Mouse (Mus musculus) spleen, postnatal 14 days (tissue): ENCODE data around the gene Gjd2.

Experiments
- DNase-seq, 2 experiments: peaks; one replicate each; pipeline ENCODE4 v3.0.0; 2021 to 2022; ENCODE audit warnings: low spot score in 2 of 2

Gene Gjd2

DNA sequence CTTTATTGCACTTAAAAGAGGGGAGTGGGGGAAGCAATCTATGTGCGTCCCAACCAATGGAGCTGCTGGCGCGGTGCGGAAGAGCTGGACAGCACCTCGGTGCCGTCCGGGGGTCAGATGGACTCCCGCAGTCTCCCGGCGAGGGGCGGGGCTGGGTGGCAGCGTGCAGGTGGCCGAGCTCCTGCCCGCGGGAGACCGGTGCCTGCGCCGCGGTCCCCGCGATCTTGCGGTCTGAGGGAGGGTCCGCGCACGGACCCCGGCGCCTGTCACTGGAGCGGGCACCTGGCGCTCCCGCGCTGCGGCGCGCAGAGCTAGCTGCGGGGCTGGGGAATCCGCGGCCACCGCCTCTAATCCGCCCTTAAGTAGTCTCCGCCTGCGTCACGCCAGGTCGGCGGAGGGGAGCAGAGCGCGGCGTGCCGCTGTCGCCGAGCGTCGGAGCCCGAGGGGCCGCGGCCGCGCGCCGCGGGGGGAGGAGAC, at the start of gene Gjd2:
Gene Gjd2, minus strand, starts transcription at position 325 of the 477 bp plus-strand sequence.
- no peak for DNase-seq

DNA sequence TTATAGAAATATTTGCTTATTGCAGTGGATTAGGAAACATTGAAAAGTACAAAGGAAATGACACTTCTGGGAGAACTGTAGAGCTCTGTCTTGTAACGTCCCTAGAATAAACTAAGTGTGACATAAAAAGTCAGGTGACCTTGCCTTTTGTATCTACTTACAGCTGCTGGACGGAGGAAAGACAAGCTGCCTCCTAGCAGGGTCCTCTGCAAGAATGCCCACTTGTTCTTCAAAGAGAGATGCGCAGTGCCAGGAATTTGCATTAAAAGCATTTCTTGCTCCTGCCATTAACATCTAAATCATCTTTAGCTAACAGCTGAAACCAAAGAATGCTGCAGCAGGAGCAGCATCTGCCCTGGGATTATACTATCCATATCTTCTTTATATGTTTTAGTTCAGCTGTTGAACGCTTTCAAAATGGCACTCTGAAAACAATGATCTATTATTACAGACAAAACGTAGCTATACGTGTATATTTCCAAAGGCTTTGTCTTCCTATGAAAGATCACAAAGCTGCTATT, 46.7 kb upstream of the Gjd2 start:
- DNase-seq: no peak

- DNase-seq: no peak
Measured at GRCm38 (mm10) chr2:114059608-114060007, 46.2 kb upstream of the Gjd2 start.

DNA sequence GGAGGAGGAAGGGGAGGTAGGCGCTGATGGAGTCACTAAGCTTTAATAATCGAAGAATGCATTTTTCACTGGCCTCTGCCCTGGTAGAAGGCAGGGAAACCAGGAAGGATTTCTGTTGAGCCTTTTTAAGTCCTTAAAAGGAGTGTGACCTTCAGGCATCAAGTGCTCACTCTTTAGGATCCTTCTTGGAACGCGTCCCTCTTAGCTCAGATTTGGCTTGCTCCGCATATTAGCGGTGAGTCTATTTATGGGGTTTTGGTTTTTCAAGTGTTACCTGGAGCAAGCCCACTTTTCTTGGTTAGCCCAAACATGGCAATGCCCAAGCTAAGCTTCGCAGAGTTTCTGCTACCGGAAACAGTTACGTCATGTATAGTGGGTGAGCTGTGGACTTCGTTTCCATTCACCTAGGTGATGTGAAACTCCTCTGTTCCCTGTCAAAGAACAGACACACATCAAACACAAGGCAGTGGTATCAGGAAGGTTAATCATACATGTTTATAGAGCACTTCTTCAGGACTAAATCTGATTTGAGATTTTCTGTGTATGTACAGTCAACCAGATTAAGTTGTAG, 44.9 kb upstream of the Gjd2 start:
- no peak for DNase-seq

DNA sequence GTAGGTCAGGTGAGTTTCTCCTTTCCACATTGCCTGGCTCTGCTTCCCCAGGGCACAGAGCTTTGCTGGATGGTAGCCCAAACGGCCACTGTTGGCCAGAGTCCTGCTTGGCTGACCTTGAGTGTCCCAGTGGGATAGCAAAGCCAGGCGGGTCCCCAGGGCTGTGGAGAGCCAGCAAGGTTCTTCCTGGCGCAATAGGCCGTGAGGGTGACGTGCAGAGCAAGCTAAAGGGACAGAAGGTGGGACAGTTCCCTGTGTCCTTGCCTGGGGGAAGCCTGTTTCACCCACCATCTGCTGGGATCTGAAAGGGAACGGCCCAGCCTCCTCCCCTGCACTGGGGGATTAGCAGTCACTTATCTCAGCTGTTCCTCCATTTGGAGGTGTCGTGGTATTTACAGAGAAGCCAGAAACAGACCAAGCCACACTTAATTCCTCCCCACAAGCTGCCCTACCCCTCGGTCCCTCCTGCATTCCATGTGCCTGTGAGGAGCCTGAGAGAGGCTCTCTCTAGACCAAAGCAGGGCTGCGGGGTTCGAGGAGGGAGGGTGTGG, 44.0 kb upstream of the Gjd2 start:
- no peak for DNase-seq

DNA sequence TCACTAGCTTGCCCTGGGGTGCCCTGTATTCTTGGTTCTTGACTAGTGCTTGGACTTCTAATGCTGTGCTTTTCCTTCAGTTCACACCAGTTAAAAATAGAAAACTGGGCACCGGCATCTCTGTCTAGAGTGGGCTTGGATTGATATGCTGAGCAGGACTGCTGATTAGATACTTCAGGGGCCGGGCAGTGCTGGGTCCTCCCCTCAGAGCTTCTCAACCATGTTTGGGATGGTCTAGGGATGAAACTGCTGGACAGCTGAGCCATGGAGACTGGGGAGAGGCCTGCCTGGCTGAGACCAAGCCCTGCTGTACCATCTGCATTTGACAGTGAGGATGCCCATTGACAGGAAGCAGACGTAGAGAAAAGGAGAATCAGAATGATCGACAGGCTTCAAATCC, 40.7 kb upstream of the Gjd2 start:
- DNase-seq: no peak

- no peak for DNase-seq
Measured at GRCm38 (mm10) chr2:114052696-114053598, 39.5 kb upstream of the Gjd2 start, which contains the start of gene Actc1. Gene Actc1, minus strand, starts transcription at chr2:114053548.

- DNase-seq: no peak
Measured at GRCm38 (mm10) chr2:114051871-114052241, 38.4 kb upstream of the Gjd2 start.

GRCm38 (mm10) chr2:114051111-114051870, 37.9 kb upstream of the Gjd2 start:
- no peak for DNase-seq

DNA sequence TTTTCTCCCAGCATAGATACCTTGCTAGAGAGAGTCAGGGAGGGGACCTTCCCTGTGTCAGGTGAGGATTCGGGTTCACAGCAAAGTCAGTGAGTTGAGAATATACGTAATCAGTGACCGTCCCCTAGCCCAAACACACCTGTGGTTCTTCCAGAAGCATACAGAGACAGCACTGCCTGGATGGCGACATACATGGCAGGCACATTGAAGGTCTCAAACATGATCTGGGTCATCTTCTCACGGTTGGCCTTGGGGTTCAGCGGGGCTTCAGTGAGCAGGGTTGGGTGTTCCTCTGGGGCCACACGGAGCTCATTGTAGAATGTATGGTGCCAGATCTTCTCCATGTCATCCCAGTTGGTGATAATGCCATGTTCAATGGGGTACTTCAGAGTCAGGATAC, 36.7 kb upstream of the Gjd2 start:
- no peak for DNase-seq

- no peak for DNase-seq
Measured at GRCm38 (mm10) chr2:114049372-114049771, 36.0 kb upstream of the Gjd2 start.

DNA sequence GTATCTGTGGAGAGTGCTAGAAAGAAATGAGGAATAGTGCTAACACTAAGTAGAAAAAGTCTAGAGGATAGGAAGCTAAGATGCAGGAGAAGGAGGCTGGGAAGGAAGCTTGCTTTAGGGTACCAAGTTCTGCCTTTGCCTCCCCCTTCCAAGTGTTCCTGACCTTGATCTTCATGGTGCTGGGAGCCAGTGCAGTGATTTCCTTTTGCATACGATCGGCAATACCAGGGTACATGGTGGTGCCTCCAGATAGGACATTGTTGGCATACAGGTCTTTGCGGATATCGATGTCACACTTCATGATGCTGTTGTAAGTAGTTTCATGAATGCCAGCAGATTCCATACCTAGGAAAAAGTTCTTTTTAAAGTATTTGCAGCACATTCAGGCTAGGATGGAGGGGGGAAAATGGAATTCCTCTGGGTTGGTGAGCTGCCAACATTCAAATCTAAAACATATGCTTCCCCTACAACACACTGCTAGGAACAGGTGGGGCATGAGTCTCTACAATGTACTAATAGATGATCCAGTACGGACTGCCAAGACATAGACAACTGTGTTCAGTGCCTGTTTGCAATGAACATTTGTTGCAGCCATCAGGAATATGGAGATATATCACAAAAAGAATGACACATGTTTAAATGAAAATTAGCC, 34.7 kb upstream of the Gjd2 start:
- DNase-seq: no peak

- DNase-seq: no peak
Measured at GRCm38 (mm10) chr2:114046151-114046664, 32.8 kb upstream of the Gjd2 start.

GRCm38 (mm10) chr2:114037926-114038325, 24.5 kb upstream of the Gjd2 start:
- no peak for DNase-seq

- DNase-seq: no peak
Measured at GRCm38 (mm10) chr2:114032259-114032658, 18.8 kb upstream of the Gjd2 start.

GRCm38 (mm10) chr2:114023383-114023782, 10.0 kb upstream of the Gjd2 start:
- DNase-seq: no peak

GRCm38 (mm10) chr2:114020210-114020563, 6.8 kb upstream of the Gjd2 start:
- DNase-seq: no peak

DNA sequence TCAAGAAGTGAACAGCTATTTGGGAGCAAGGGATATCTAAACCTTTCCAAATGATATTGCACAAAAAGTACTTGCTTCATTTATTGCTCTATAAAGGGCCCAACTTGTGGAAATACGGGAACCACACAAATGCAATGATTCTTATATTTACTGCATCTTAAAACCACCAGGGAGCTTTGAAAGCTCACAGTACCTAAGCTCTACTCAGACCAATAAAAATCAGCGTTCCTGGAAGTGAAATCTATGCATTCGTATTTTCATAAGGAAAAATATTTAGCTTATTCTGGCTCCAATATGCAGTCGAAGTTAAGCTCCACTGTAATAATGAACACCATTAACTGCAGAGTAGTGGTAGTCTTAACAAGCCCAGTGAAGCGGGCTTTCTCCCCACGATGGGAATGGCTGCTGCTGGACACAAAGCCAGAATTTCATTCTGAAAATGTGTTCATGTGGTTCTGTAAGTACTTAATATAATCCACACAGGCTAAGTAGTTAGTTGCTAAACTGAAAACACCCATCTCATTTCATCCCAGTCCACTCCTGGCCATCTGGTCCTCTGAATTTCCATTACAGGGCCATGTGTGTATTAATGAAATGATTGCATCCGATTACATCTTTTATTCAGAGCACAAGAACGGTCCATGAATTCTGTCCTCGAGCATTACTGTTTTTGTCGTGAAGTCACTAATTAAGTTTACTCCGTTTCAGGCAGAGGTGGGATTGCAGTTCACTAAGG, 6.2 kb upstream of the Gjd2 start:
- DNase-seq: no peak

GRCm38 (mm10) chr2:114018136-114018535, 4.7 kb upstream of the Gjd2 start:
- no peak for DNase-seq

- DNase-seq: no peak
Measured at GRCm38 (mm10) chr2:114014839-114015238, 1.4 kb upstream of the Gjd2 start.
